ENCODE assay signal across 8 mouse cellular contexts in the genomic region with DNA sequence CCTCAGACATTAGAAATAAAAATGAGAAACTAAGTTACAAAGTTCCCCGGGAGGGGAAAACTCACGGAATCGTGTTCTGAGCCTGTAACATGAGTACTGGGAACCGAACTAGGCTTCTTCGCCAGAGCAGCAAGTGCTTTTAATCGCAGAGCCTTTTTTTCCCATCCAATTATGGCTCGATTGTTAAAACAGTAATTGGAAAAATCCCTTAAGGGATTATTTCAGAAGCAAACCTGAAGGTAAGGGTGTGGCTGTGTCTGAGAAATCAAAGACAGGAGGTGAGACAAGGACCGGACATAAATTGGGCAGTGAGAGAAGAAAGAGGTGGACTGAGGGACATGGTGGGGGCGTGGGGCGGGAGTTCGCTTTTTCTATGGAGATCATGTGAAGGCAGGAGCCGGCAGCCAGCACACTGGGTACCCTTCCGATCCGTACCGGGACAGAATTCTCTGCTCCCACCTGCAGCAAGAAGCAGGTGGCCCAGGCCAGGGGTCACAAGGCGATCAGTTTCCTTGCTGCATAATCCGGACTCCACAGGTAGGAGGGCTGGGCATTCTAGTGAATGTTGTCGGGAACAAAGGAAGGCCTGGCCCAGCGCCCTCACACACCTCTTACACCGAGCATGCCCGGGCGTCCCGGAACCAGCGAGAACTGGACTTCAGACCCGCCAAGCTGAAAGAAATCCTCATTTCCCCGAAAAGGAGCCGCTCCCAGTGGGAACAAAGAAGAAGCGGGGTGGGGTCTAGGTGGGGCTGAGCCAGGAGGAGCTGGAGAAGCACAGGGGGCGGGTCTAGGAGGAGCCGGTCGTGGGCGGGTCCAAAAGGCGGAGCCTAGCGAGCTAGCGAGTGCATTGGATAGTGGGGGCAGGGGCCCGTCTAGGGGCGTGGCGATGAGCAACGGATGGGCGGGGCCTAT. TPM values are rescaled to one million over a fixed set of nuclear protein-coding genes. Genes with fewer than 3 reads are reported as not detected.
DNase-seq lines count a peak whose midpoint lies in the region; ATAC-seq lines count a peak whose summit lies in the region.

No protein-coding gene starts in this region.

- WGBS in intestine, embryonic 15.5 days = 1% methylated on average over 40 of the region's 40 CpGs

- H3K9me3 ChIP-seq in intestine, embryonic 15.5 days = no peaks in the 10 kb centered on the region

- H3K4me2 ChIP-seq in intestine, embryonic 15.5 days (replicated peaks) = peak overlapping the region; percentile 69

- peak overlapping the region; percentile 65 for H3K9ac ChIP-seq in intestine, embryonic 15.5 days

- H3K4me3 ChIP-seq in intestine, embryonic 15.5 days (replicated peaks) = peak overlapping the region; percentile 46

- ATAC-seq in intestine, embryonic 15.5 days = peak; percentile 99
- ATAC-seq in megakaryocyte-erythroid progenitor cell, adult 5-6 weeks (replicated peaks; ENCODE audit: low FRiP score, low TSS enrichment, poor library complexity, severe bottlenecking) = peak; percentile 100

- H3K4me1 ChIP-seq in intestine, embryonic 15.5 days (replicated peaks) = 0 out of 2 replicates have a peak, but pooled peaks cover 4% of the 10 kb centered on the region

- peak overlapping the region; percentile 89 for H3K27ac ChIP-seq in intestine, embryonic 15.5 days

- no peaks in the 10 kb centered on the region for H3K27me3 ChIP-seq in intestine, embryonic 15.5 days (replicated peaks)

- intact Hi-C loops in gastrocnemius, postnatal 36 days (cut with DNase I) = no loop called here
- intact Hi-C loops in left cerebral cortex, postnatal 14 days (cut with DNase I) = no loop called here

- DNase-seq in adrenal gland, adult 8-10 months = peak; percentile 94
- DNase-seq in embryo, embryonic 11.5 days (ENCODE audit: low read depth, low spot score) = peak; percentile 94
- DNase-seq in gastrocnemius, postnatal 36 days = peak; percentile 75 to 85
- DNase-seq in left cerebral cortex, postnatal 14 days (ENCODE audit: low spot score in 2 of 2) = peak; percentile 88 to 90
- DNase-seq in right cerebral cortex, postnatal 14 days = peak; percentile 88
- DNase-seq in urinary bladder, postnatal 25 days (ENCODE audit: low spot score) = peak; percentile 92

- no peaks in the 10 kb centered on the region for H3K36me3 ChIP-seq in intestine, embryonic 15.5 days

RNA-seq across cellular contexts. Expression of a gene that starts 54.1 kb away (rescaled TPM):
- 10 to 100 TPM in 1 of 4 experiments, 1 to 10 TPM in 3; 5.3 to 15.1 (median 8.8) TPM for total RNA-seq in adrenal gland, adult 8-10 months (2022)
- total RNA-seq in gastrocnemius, postnatal 36 days (2021) = 10 to 100 TPM; 12.9 to 13.2 TPM
- polyA plus RNA-seq in intestine, embryonic 15.5 days (2015; fragmentation: Nextera tagmentation; extraction: Ambion mirVana) = 1.1 and 1.2 TPM in 2 replicates
- total RNA-seq in left cerebral cortex, postnatal 14 days (2021) = 10 to 100 TPM; 32.9 to 38.5 TPM
- 0.44 TPM in 1 of 2 replicates, not detected in the other for total RNA-seq in megakaryocyte-erythroid progenitor cell, adult 5-6 weeks (2014; fragmentation: Nextera tagmentation)
- total RNA-seq in megakaryocyte-erythroid progenitor cell, adult 5-6 weeks (2017) = not detected in 2 replicates

Comparison
In these comparisons a context has a peak if more than half of its experiments do, and no peak if none do; other contexts are left out.
1. Peak in every context shown above with its lines: DNase-seq, ATAC-seq, H3K4me3 ChIP-seq and H3K27ac ChIP-seq.
2. RNA of a gene that starts 54.1 kb away (total RNA-seq): 32.9 to 38.5 TPM in left cerebral cortex, postnatal 14 days, 12.9 to 13.2 TPM in gastrocnemius, postnatal 36 days and 5.3 to 15.1 TPM in adrenal gland, adult 8-10 months; 0.44 TPM in megakaryocyte-erythroid progenitor cell, adult 5-6 weeks; every median in the first group is over 4 times any median in the second.